Mouse (Mus musculus) limb, embryonic 14.5 days (tissue): ENCODE measurements around the gene Kbtbd13. TPM values are rescaled to one million over a fixed set of nuclear protein-coding genes. Genes with fewer than 3 reads are reported as not detected.
A peak's percentile ranks its signal among the peaks of the same experiment; 100 is the strongest.

ENCODE experiments used
- ATAC-seq: fragments of 200-750 bp; cut with Nextera tagmentation; 2 replicates; pipeline ENCODE4 v1.8.0; 2017; ENCODE audit warnings: low read depth, moderate number of reproducible peaks, moderate TSS enrichment; ENCODE audit not compliant: low FRiP score
- DNase-seq: peaks from one replicate; pipeline ENCODE4 v3.0.0-alpha.2; 2015; ENCODE audit warnings: low spot score
- H3K27ac ChIP-seq: fragments of 300-500 bp; sonication (generic); replicated peaks from 2 replicates; pipeline ENCODE4 v1.5.1; 2014; ENCODE audit warnings: low read depth, mild to moderate bottlenecking, low read length, moderate library complexity, mixed read lengths
- H3K27me3 ChIP-seq: fragments of 300-500 bp; sonication (generic); 2 replicates; pipeline ENCODE4 v1.6.1; 2014; ENCODE audit warnings: low read length, mixed read lengths; ENCODE audit not compliant: control insufficient read depth, insufficient read depth
- H3K36me3 ChIP-seq: fragments of 300-500 bp; sonication (generic); 2 replicates; pipeline ENCODE4 v1.6.1; 2014; ENCODE audit warnings: mild to moderate bottlenecking, low read length, moderate library complexity, mixed read lengths; ENCODE audit not compliant: control insufficient read depth, insufficient read depth
- H3K4me1 ChIP-seq: fragments of 300-500 bp; sonication (generic); 2 replicates; pipeline ENCODE4 v1.6.1; 2014; ENCODE audit warnings: antibody characterized with exemption, low read length, mixed read lengths; ENCODE audit not compliant: control insufficient read depth, insufficient read depth
- H3K4me2 ChIP-seq: fragments of 300-500 bp; sonication (generic); replicated peaks from 2 replicates; pipeline ENCODE4 v1.6.1; 2014; ENCODE audit warnings: low read depth, mild to moderate bottlenecking, low read length, moderate library complexity; ENCODE audit not compliant: severe bottlenecking
- H3K4me3 ChIP-seq: fragments of 300-500 bp; sonication (generic); replicated peaks from 2 replicates; pipeline ENCODE4 v1.5.1; 2014; ENCODE audit warnings: low read length
- H3K9ac ChIP-seq: fragments of 300-500 bp; sonication (generic); 2 replicates; pipeline ENCODE4 v1.6.1; 2014; ENCODE audit warnings: mild to moderate bottlenecking, low read depth, low read length, moderate library complexity; ENCODE audit not compliant: severe bottlenecking
- H3K9me3 ChIP-seq: fragments of 300-500 bp; sonication (generic); 2 replicates; pipeline ENCODE4 v1.6.1; 2016; ENCODE audit warnings: low read length; ENCODE audit not compliant: control insufficient read depth
- POLR2A ChIP-seq: fragments of 200-500 bp; IDR thresholded peaks from 2 replicates; pipeline ENCODE4 v1.8.0; 2012; ENCODE audit warnings: inconsistent platforms, mild to moderate bottlenecking, moderate library complexity, borderline replicate concordance; ENCODE audit not compliant: insufficient read depth, insufficient read length; ENCODE audit errors: extremely low read depth
- WGBS: fragments of 180-500 bp; shearing (Covaris S2); extraction: QIAGEN DNeasy Blood & Tissue Kit; methylation state at CpG from one replicate; pipeline ENCODE4 v1.1.7; 2014; 5-methylcytosine and 5-hydroxymethylcytosine counted together
- polyA plus RNA-seq, 2 experiments: library from polyadenylated mRNA; depleted of rRNA in 1 of 2; stranded (reverse) in 1 of 2; unstranded in 1 of 2; fragments of >200 nt; fragmentation: Nextera tagmentation in 1 of 2; extraction: Ambion mirVana in 1 of 2; gene quantifications; 2 replicates each; pipeline versions ENCODE4 v1.2.1 to v1.2.3; 2012 to 2014

Kbtbd13 gene
- polyA plus RNA-seq, 2 experiments, result 1.3 TPM

DNA sequence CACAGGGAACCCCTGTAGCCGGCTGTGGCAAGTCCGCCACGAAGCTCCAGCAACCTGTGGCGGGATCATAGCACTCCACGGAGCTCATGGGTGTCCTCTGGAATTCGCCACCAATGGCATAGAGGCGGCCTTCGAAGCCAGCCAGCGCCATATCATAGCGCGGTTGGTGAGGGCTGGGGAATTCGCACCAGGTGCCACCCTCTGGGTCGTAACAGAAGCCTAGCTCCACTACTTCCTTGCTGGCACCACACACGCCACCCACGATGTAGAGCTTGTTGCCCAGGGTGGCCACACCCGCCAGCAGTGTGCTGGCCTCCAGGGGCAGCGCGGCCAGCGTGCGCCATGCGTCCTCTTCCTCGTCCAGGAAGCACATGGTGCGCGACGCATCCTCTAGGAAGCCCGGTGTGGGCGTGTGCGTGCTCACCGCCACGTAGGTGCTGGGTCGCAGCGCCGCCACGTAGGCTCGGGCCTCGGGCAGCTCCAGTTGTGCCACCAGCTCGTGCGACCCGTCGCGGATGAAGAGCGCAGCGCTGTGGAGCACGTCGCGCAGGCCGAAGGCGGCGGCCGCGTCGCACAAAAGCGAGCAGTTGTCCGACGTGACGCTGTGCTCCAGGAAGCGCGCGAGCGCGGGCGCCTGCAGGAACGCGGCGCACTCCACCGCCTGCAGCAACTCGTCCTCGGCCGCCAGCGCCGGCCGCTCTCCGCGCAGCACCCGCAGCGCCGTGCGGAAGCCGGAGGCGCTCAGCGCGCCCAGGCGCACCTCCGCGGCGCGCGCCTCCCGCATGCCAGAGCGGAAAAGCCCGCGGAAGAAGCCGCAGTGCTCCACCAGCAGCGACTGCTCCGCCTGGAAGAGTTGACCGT lies 470 bp downstream of the Kbtbd13 start:
- WGBS, result 18% methylated on average over 84 of the region's 96 CpGs
- Histone ChIP-seq H3K27ac (no peak overlapping the region), H3K4me1 (no peaks in the 10 kb centered on the region), H3K4me3 (peak overlapping the region; percentile 48), H3K36me3 (no peaks in the 10 kb centered on the region), H3K27me3 (peaks cover 29% of the 10 kb centered on the region), H3K4me2 (peak overlapping the region; percentile 65), H3K9ac (peak overlapping the region; percentile 60), H3K9me3 (no peaks in the 10 kb centered on the region)
- peak; percentile 50 for ATAC-seq
- no peak for TF ChIP-seq POLR2A
- peak; percentile 10 for DNase-seq

DNA sequence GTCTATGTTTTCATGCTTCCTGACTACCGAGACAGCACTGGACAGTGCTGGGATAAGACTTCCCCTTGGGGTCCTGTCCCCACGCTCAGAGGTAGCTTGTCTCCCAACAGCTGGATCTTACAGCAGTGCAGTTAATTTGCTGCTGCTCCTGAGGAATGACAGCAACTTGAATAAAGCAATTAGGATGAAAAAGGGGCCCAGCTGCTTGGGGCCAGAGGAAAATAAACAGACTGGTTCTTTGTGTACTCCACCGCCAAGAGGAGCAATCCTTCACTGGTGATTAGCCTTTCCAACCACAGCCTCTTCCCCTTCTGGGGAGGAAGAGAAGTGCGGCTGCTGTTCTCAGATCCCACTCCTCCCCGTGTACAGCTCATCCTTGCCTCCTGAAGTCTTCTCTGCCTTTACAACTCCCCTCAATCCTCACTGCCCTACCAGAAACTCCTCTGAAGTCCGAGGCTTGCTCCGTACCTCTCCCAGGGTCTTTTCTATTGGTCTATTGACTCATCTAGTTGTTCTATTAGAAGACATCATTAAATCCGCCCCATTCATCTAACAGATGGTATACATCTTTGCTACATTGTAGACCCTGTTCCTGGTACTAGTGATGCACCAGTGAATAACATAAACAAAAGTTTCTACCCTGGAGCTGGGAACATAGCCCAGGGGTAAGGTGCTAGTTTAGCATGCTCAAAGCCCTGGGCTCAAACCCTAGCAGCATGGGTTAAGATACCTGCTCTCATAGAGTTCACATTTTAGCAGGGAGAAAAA lies 4.9 kb downstream of the Kbtbd13 start:
- no peak overlapping the region for H3K9ac ChIP-seq
- TF ChIP-seq POLR2A, result no peak
- no peak overlapping the region for H3K27ac ChIP-seq
- no peaks in the 10 kb centered on the region for H3K36me3 ChIP-seq
- no peak for DNase-seq
- no peak overlapping the region for H3K4me3 ChIP-seq
- no peak for ATAC-seq
- H3K4me1 ChIP-seq, result no peaks in the 10 kb centered on the region
- peaks cover 16% of the 10 kb centered on the region for H3K27me3 ChIP-seq
- H3K4me2 ChIP-seq, result no peak overlapping the region
- H3K9me3 ChIP-seq, result no peaks in the 10 kb centered on the region
- WGBS, result 17% methylated on average over 8 of the region's 8 CpGs

DNA sequence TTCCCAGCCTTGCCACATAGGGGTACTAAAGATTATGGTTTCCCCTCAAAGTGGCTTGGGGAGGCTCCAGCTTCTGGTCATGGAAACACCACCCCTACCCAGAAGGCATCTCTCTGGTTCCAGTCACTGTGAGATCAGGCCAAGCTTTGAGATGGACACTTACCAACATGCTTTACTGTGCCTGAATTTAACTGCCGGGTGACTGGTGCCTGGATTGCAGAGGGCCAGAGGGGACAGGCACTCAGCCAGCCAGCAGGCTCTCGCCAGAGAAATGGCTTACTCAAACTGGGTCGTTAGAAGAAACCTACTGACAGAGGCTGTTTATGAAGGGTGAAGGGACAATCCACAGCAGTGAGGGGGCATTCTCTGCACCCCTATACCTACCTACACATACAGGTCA lies 7.2 kb downstream of the Kbtbd13 start:
- H3K27ac ChIP-seq, result no peak overlapping the region
- no peaks in the 10 kb centered on the region for H3K9me3 ChIP-seq
- ATAC-seq (no peak), DNase-seq (no peak)
- no peak overlapping the region for H3K4me2 ChIP-seq
- no peak for TF ChIP-seq POLR2A
- no peaks in the 10 kb centered on the region for H3K27me3 ChIP-seq
- no peaks in the 10 kb centered on the region for H3K36me3 ChIP-seq
- no peak overlapping the region for H3K4me3 ChIP-seq
- H3K4me1 ChIP-seq, result no peaks in the 10 kb centered on the region
- H3K9ac ChIP-seq, result no peak overlapping the region
- WGBS, result 25% methylated on average over 3 of the region's 3 CpGs

DNA sequence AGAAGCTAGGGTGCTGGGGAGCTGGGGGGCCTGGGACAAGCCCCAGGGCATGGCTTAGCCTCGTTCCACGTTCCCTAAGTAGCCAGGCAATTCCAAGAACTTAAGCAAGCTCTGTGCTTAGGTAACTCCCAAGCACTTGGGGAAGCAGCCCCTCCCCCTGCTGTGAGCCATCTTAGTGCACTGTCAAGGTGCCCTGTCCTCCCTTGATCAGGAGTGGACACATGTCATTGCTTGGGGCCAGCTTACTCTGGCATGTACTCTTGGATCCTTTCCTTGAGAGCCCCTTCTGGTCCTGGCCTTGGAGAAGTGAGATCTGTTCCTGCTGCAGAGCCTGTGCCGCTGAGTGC lies 8.7 kb downstream of the Kbtbd13 start:
- no peak overlapping the region for H3K27ac ChIP-seq
- 40% methylated on average over 3 of the region's 3 CpGs for WGBS
- no peak overlapping the region for H3K9ac ChIP-seq
- no peak for TF ChIP-seq POLR2A
- no peaks in the 10 kb centered on the region for H3K36me3 ChIP-seq
- DNase-seq, result no peak
- H3K4me3 ChIP-seq, result no peak overlapping the region
- H3K9me3 ChIP-seq, result no peaks in the 10 kb centered on the region
- no peak overlapping the region for H3K4me2 ChIP-seq
- no peaks in the 10 kb centered on the region for H3K27me3 ChIP-seq
- ATAC-seq, result no peak
- no peaks in the 10 kb centered on the region for H3K4me1 ChIP-seq

DNA sequence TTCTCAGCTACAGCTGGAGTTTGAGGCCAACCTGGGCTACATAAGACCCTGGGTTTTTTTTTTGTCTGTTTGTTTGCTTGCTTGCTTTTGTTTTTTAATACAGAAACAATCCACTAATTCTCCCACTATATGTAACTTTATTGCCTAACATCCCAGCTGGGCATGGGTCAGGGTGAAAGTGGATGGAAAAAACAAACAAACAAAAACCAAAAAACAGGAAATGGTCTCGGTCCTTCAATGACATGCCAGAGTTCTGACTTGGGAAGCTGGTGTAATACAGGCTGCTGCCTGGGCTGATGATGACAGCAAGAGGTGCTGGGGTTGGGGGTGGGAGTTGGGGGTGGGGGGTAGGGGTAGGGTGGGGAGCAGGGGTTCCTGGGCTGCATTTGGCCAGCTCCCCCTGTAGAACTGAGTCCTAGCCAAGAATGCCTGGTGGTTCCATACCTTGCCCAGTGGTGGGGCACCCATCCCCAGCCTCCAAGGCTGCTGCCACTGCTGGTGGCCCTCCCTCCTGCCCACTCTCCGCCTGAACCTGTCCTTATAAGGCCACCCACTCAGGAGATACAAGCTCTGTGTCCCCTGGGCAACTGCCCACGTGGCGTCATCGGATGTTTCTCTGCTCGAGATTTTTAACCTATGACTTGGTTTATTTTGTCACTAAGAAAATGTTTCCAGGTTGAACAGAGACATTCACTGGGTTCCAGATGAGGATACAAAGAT lies 9.3 kb downstream of the Kbtbd13 start:
- no peak overlapping the region for H3K9ac ChIP-seq
- H3K27ac ChIP-seq, result no peak overlapping the region
- H3K27me3 ChIP-seq, result no peaks in the 10 kb centered on the region
- no peaks in the 10 kb centered on the region for H3K9me3 ChIP-seq
- H3K4me2 ChIP-seq, result no peak overlapping the region
- no peak for TF ChIP-seq POLR2A
- no peaks in the 10 kb centered on the region for H3K4me1 ChIP-seq
- DNase-seq (no peak), ATAC-seq (no peak)
- H3K4me3 ChIP-seq, result no peak overlapping the region
- 67% methylated on average over 6 of the region's 6 CpGs for WGBS
- no peaks in the 10 kb centered on the region for H3K36me3 ChIP-seq
